Mouse (Mus musculus): ENCODE measurements at regions not wholly inside any gene's neighbourhood (a gene's known extent, or its start where the extent isn't known, plus 50 kb on each side); places are given as distances from the start of the nearest gene placed in this dataset.

GRCm38 (mm10) chr12:31130434-31130833 lies 56.8 kb downstream of the Fam110c start:
- DNase-seq (ENCODE audit: low spot score): no peak
- 78% methylated on average over 2 of the region's 2 CpGs for whole genome bisulfite sequencing
- no peak overlapping the region for H3K27ac ChIP-seq (ENCODE audit: low read depth, low read length)
- ATAC-seq (ENCODE audit: low FRiP score): no peak
- H3K27me3 ChIP-seq (ENCODE audit: control insufficient read depth, insufficient read depth, low read length): no peaks in the 10 kb centered on the region
- no peaks in the 10 kb centered on the region for H3K36me3 ChIP-seq (ENCODE audit: control insufficient read depth, insufficient read depth, low read length)
- H3K4me1 ChIP-seq (replicated peaks; ENCODE audit: control insufficient read depth, insufficient read depth, low read length): no peaks in the 10 kb centered on the region
- no peak overlapping the region for H3K4me2 ChIP-seq (replicated peaks; ENCODE audit: low read depth, low read length)
- no peaks in the 10 kb centered on the region for H3K9me3 ChIP-seq (ENCODE audit: control insufficient read depth, low read length)
- no peak overlapping the region for H3K9ac ChIP-seq (ENCODE audit: low read depth, low read length)
- no peak overlapping the region for H3K4me3 ChIP-seq (ENCODE audit: low read depth, low read length)

GRCm38 (mm10) chr12:31134465-31134992 lies 60.9 kb downstream of the Fam110c start:
- DNase-seq (ENCODE audit: low spot score): no peak
- WGBS: 77% methylated on average over 6 of the region's 6 CpGs
- H3K4me2 ChIP-seq (replicated peaks; ENCODE audit: low read depth, low read length): no peak overlapping the region
- no peak for ATAC-seq (ENCODE audit: low FRiP score)
- no peaks in the 10 kb centered on the region for H3K36me3 ChIP-seq (ENCODE audit: control insufficient read depth, insufficient read depth, low read length)
- no peak overlapping the region for H3K4me3 ChIP-seq (ENCODE audit: low read depth, low read length)
- no peak overlapping the region for H3K9ac ChIP-seq (ENCODE audit: low read depth, low read length)
- H3K4me1 ChIP-seq (replicated peaks; ENCODE audit: control insufficient read depth, insufficient read depth, low read length): no peaks in the 10 kb centered on the region
- no peak overlapping the region for H3K27ac ChIP-seq (ENCODE audit: low read depth, low read length)
- no peaks in the 10 kb centered on the region for H3K27me3 ChIP-seq (ENCODE audit: control insufficient read depth, insufficient read depth, low read length)
- no peaks in the 10 kb centered on the region for H3K9me3 ChIP-seq (ENCODE audit: control insufficient read depth, low read length)

GRCm38 (mm10) chr12:31136364-31136763 lies 62.7 kb downstream of the Fam110c start:
- DNase-seq (ENCODE audit: low spot score) (no peak), ATAC-seq (ENCODE audit: low FRiP score) (no peak)
- Histone ChIP-seq H3K9me3 (ENCODE audit: control insufficient read depth, low read length) (no peaks in the 10 kb centered on the region), H3K27ac (ENCODE audit: low read depth, low read length) (no peak overlapping the region), H3K4me3 (ENCODE audit: low read depth, low read length) (no peak overlapping the region), H3K27me3 (ENCODE audit: control insufficient read depth, insufficient read depth, low read length) (no peaks in the 10 kb centered on the region), H3K4me1 (replicated peaks; ENCODE audit: control insufficient read depth, insufficient read depth, low read length) (no peaks in the 10 kb centered on the region), H3K9ac (ENCODE audit: low read depth, low read length) (no peak overlapping the region), H3K36me3 (ENCODE audit: control insufficient read depth, insufficient read depth, low read length) (no peaks in the 10 kb centered on the region), H3K4me2 (replicated peaks; ENCODE audit: low read depth, low read length) (no peak overlapping the region)
- WGBS: 87% methylated on average over 10 of the region's 10 CpGs

- no peak overlapping the region for H3K4me3 ChIP-seq (ENCODE audit: low read depth, low read length)
- no peaks in the 10 kb centered on the region for H3K27me3 ChIP-seq (ENCODE audit: control insufficient read depth, insufficient read depth, low read length)
- H3K4me2 ChIP-seq (replicated peaks; ENCODE audit: low read depth, low read length): no peak overlapping the region
- H3K4me1 ChIP-seq (replicated peaks; ENCODE audit: control insufficient read depth, insufficient read depth, low read length): no peaks in the 10 kb centered on the region
- H3K27ac ChIP-seq (ENCODE audit: low read depth, low read length): no peak overlapping the region
- ATAC-seq (ENCODE audit: low FRiP score) (no peak), DNase-seq (ENCODE audit: low spot score) (no peak)
- no peaks in the 10 kb centered on the region for H3K9me3 ChIP-seq (ENCODE audit: control insufficient read depth, low read length)
- H3K36me3 ChIP-seq (ENCODE audit: control insufficient read depth, insufficient read depth, low read length): no peaks in the 10 kb centered on the region
- H3K9ac ChIP-seq (ENCODE audit: low read depth, low read length): no peak overlapping the region
- 68% methylated on average over 3 of the region's 3 CpGs for WGBS
These were observed 63.2 kb downstream of the Fam110c start for GRCm38 (mm10) chr12:31136911-31137310.

- H3K27me3 ChIP-seq (ENCODE audit: control insufficient read depth, insufficient read depth, low read length): no peaks in the 10 kb centered on the region
- H3K4me1 ChIP-seq (replicated peaks; ENCODE audit: control insufficient read depth, insufficient read depth, low read length): no peaks in the 10 kb centered on the region
- H3K9me3 ChIP-seq (ENCODE audit: control insufficient read depth, low read length): no peaks in the 10 kb centered on the region
- no peak overlapping the region for H3K4me2 ChIP-seq (replicated peaks; ENCODE audit: low read depth, low read length)
- ATAC-seq (ENCODE audit: low FRiP score): no peak
- 81% methylated on average over 5 of the region's 5 CpGs for WGBS
- no peak overlapping the region for H3K4me3 ChIP-seq (ENCODE audit: low read depth, low read length)
- no peak for DNase-seq (ENCODE audit: low spot score)
- no peak overlapping the region for H3K27ac ChIP-seq (ENCODE audit: low read depth, low read length)
- no peaks in the 10 kb centered on the region for H3K36me3 ChIP-seq (ENCODE audit: control insufficient read depth, insufficient read depth, low read length)
- no peak overlapping the region for H3K9ac ChIP-seq (ENCODE audit: low read depth, low read length)
These were observed 63.8 kb downstream of the Fam110c start for GRCm38 (mm10) chr12:31137431-31137830.

GRCm38 (mm10) chr12:31139853-31140252 lies 66.2 kb downstream of the Fam110c start:
- DNase-seq (ENCODE audit: low spot score) (no peak), ATAC-seq (ENCODE audit: low FRiP score) (no peak)
- WGBS: 77% methylated on average over 4 of the region's 4 CpGs
- H3K36me3 ChIP-seq (ENCODE audit: control insufficient read depth, insufficient read depth, low read length): no peaks in the 10 kb centered on the region
- no peak overlapping the region for H3K4me3 ChIP-seq (ENCODE audit: low read depth, low read length)
- no peaks in the 10 kb centered on the region for H3K4me1 ChIP-seq (replicated peaks; ENCODE audit: control insufficient read depth, insufficient read depth, low read length)
- H3K4me2 ChIP-seq (replicated peaks; ENCODE audit: low read depth, low read length): no peak overlapping the region
- H3K9me3 ChIP-seq (ENCODE audit: control insufficient read depth, low read length): no peaks in the 10 kb centered on the region
- no peaks in the 10 kb centered on the region for H3K27me3 ChIP-seq (ENCODE audit: control insufficient read depth, insufficient read depth, low read length)
- no peak overlapping the region for H3K27ac ChIP-seq (ENCODE audit: low read depth, low read length)
- H3K9ac ChIP-seq (ENCODE audit: low read depth, low read length): no peak overlapping the region

- DNase-seq (ENCODE audit: low spot score): no peak
- Histone ChIP-seq H3K27ac (ENCODE audit: low read depth, low read length) (no peak overlapping the region), H3K9ac (ENCODE audit: low read depth, low read length) (no peak overlapping the region), H3K36me3 (ENCODE audit: control insufficient read depth, insufficient read depth, low read length) (no peaks in the 10 kb centered on the region), H3K4me3 (ENCODE audit: low read depth, low read length) (no peak overlapping the region), H3K9me3 (ENCODE audit: control insufficient read depth, low read length) (no peaks in the 10 kb centered on the region), H3K27me3 (ENCODE audit: control insufficient read depth, insufficient read depth, low read length) (no peaks in the 10 kb centered on the region), H3K4me1 (replicated peaks; ENCODE audit: control insufficient read depth, insufficient read depth, low read length) (no peaks in the 10 kb centered on the region), H3K4me2 (replicated peaks; ENCODE audit: low read depth, low read length) (no peak overlapping the region)
- 83% methylated on average over 6 of the region's 6 CpGs for WGBS
- no peak for ATAC-seq (ENCODE audit: low FRiP score)
These were observed 69.6 kb downstream of the Fam110c start for GRCm38 (mm10) chr12:31143266-31143665.

GRCm38 (mm10) chr12:31145032-31145781 lies 71.5 kb downstream of the Fam110c start:
- Histone ChIP-seq H3K9me3 (ENCODE audit: control insufficient read depth, low read length) (no peaks in the 10 kb centered on the region), H3K27ac (ENCODE audit: low read depth, low read length) (no peak overlapping the region), H3K36me3 (ENCODE audit: control insufficient read depth, insufficient read depth, low read length) (no peaks in the 10 kb centered on the region), H3K27me3 (ENCODE audit: control insufficient read depth, insufficient read depth, low read length) (no peaks in the 10 kb centered on the region), H3K4me3 (ENCODE audit: low read depth, low read length) (no peak overlapping the region), H3K9ac (ENCODE audit: low read depth, low read length) (no peak overlapping the region), H3K4me1 (replicated peaks; ENCODE audit: control insufficient read depth, insufficient read depth, low read length) (no peaks in the 10 kb centered on the region), H3K4me2 (replicated peaks; ENCODE audit: low read depth, low read length) (no peak overlapping the region)
- DNase-seq (ENCODE audit: low spot score) (no peak), ATAC-seq (ENCODE audit: low FRiP score) (no peak)
- WGBS: 71% methylated on average over 3 of the region's 3 CpGs

All from hindbrain, embryonic 11.5 days (tissue).